Mouse (Mus musculus) midbrain, embryonic 16.5 days (tissue): ENCODE data around the gene Tmem98. TPM values are rescaled to one million over a fixed set of nuclear protein-coding genes. Genes with fewer than 3 reads are reported as not detected.
A peak's percentile ranks its signal among the peaks of the same experiment; 100 is the strongest.

Experiments
- ATAC-seq: fragments of 200-750 bp; cut with Nextera tagmentation; 2 replicates; pipeline ENCODE4 v1.8.0; 2017; ENCODE audit warnings: moderate TSS enrichment
- H3K27ac ChIP-seq: fragments of 300-500 bp; sonication (generic); 2 replicates; pipeline ENCODE4 v1.5.1; 2014; ENCODE audit warnings: mild to moderate bottlenecking, low read length, mixed read lengths
- H3K27me3 ChIP-seq: fragments of 300-500 bp; sonication (generic); 2 replicates; pipeline ENCODE4 v1.6.1; 2014; ENCODE audit warnings: low read depth, low read length, mixed read lengths; ENCODE audit not compliant: control insufficient read depth, insufficient read depth
- H3K36me3 ChIP-seq: fragments of 300-500 bp; sonication (generic); 2 replicates; pipeline ENCODE4 v1.6.1; 2014; ENCODE audit warnings: mild to moderate bottlenecking, low read length, moderate library complexity, mixed read lengths; ENCODE audit not compliant: control insufficient read depth, insufficient read depth
- H3K4me1 ChIP-seq: fragments of 300-500 bp; sonication (generic); 2 replicates; pipeline ENCODE4 v1.6.1; 2014; ENCODE audit warnings: mild to moderate bottlenecking, low read length, mixed read lengths; ENCODE audit not compliant: control insufficient read depth, insufficient read depth
- H3K4me2 ChIP-seq: fragments of 300-500 bp; sonication (generic); 2 replicates; pipeline ENCODE4 v1.6.1; 2014; ENCODE audit warnings: mild to moderate bottlenecking, low read length, mixed read lengths
- H3K4me3 ChIP-seq: fragments of 300-500 bp; sonication (generic); 2 replicates; pipeline ENCODE4 v1.5.1; 2014; ENCODE audit warnings: low read depth, mild to moderate bottlenecking, low read length, moderate library complexity, mixed read lengths
- H3K9ac ChIP-seq: fragments of 300-500 bp; sonication (generic); 2 replicates; pipeline ENCODE4 v1.6.1; 2014; ENCODE audit warnings: low read depth, low read length, mixed read lengths
- H3K9me3 ChIP-seq: fragments of 300-500 bp; sonication (generic); replicated peaks from 2 replicates; pipeline ENCODE4 v1.6.1; 2014; ENCODE audit warnings: mild to moderate bottlenecking, low read length, mixed read lengths; ENCODE audit not compliant: control insufficient read depth, poor library complexity, severe bottlenecking
- WGBS: fragments of 180-500 bp; shearing (Covaris S2); extraction: QIAGEN DNeasy Blood & Tissue Kit; methylation state at CpG from one replicate; pipeline ENCODE4 v1.1.7; 2014; 5-methylcytosine and 5-hydroxymethylcytosine counted together
- polyA plus RNA-seq: library from polyadenylated mRNA; unstranded; fragments of >200 nt; fragmentation: Nextera tagmentation; extraction: Ambion mirVana; gene quantifications from 2 replicates; pipeline ENCODE4 v1.2.1, GENCODE M21; 2015

The Tmem98 gene
- polyA plus RNA-seq, 1 experiment from 2014 or later: 18.6 TPM

GRCm38 (mm10) chr11:80835395-80835794 lies 25.4 kb downstream of the Tmem98 start:
- Histone ChIP-seq H3K9me3 (no peaks in the 10 kb centered on the region), H3K27me3 (no peaks in the 10 kb centered on the region), H3K9ac (no peak overlapping the region), H3K27ac (no peak overlapping the region), H3K4me1 (peaks cover 7% of the 10 kb centered on the region), H3K4me2 (no peak overlapping the region), H3K4me3 (no peak overlapping the region), H3K36me3 (no peaks in the 10 kb centered on the region)
- 76% methylated on average over 2 of the region's 2 CpGs for WGBS
- no peak for ATAC-seq

- no peak for ATAC-seq
- no peak overlapping the region for H3K27ac ChIP-seq
- WGBS: 82% methylated on average over 4 of the region's 4 CpGs
These were observed 25.9 kb downstream of the Tmem98 start for GRCm38 (mm10) chr11:80835841-80836240.

GRCm38 (mm10) chr11:80838724-80839123 lies 28.7 kb downstream of the Tmem98 start:
- WGBS: 62% methylated on average over 1 of the region's 1 CpGs

More at GRCm38 (mm10) chr11:80835841-80836240, 25.9 kb downstream of the Tmem98 start:
- Histone ChIP-seq H3K36me3 (no peaks in the 10 kb centered on the region), H3K9me3 (no peaks in the 10 kb centered on the region), H3K27me3 (no peaks in the 10 kb centered on the region), H3K4me2 (no peak overlapping the region), H3K4me3 (no peak overlapping the region), H3K4me1 (peaks cover 7% of the 10 kb centered on the region), H3K9ac (no peak overlapping the region)

GRCm38 (mm10) chr11:80843435-80843834 lies 33.5 kb downstream of the Tmem98 start:
- H3K4me2 ChIP-seq: no peak overlapping the region
- H3K9me3 ChIP-seq: no peaks in the 10 kb centered on the region
- H3K9ac ChIP-seq: no peak overlapping the region
- WGBS: 87% methylated on average over 2 of the region's 2 CpGs
- no peaks in the 10 kb centered on the region for H3K27me3 ChIP-seq
- no peak overlapping the region for H3K27ac ChIP-seq
- H3K36me3 ChIP-seq: no peaks in the 10 kb centered on the region
- no peak for ATAC-seq
- H3K4me3 ChIP-seq: no peak overlapping the region
- H3K4me1 ChIP-seq: no peaks in the 10 kb centered on the region

More at GRCm38 (mm10) chr11:80838724-80839123, 28.7 kb downstream of the Tmem98 start:
- ATAC-seq: no peak
- Histone ChIP-seq H3K9ac (no peak overlapping the region), H3K36me3 (no peaks in the 10 kb centered on the region), H3K9me3 (no peaks in the 10 kb centered on the region), H3K27me3 (no peaks in the 10 kb centered on the region), H3K27ac (no peak overlapping the region), H3K4me3 (no peak overlapping the region), H3K4me2 (no peak overlapping the region), H3K4me1 (no peaks in the 10 kb centered on the region)

GRCm38 (mm10) chr11:80845486-80845885 lies 35.5 kb downstream of the Tmem98 start:
- H3K9me3 ChIP-seq: no peaks in the 10 kb centered on the region
- WGBS: 60% methylated on average over 7 of the region's 7 CpGs

GRCm38 (mm10) chr11:80846115-80846514 lies 36.1 kb downstream of the Tmem98 start:
- no peak for ATAC-seq
- Histone ChIP-seq H3K4me2 (no peak overlapping the region), H3K4me3 (no peak overlapping the region), H3K9me3 (no peaks in the 10 kb centered on the region), H3K36me3 (no peaks in the 10 kb centered on the region), H3K27ac (no peak overlapping the region), H3K4me1 (no peaks in the 10 kb centered on the region), H3K9ac (no peak overlapping the region), H3K27me3 (no peaks in the 10 kb centered on the region)
- WGBS: 58% methylated on average over 3 of the region's 3 CpGs

More at GRCm38 (mm10) chr11:80845486-80845885, 35.5 kb downstream of the Tmem98 start:
- Histone ChIP-seq H3K27me3 (no peaks in the 10 kb centered on the region), H3K4me3 (no peak overlapping the region), H3K9ac (no peak overlapping the region), H3K27ac (no peak overlapping the region), H3K4me1 (no peaks in the 10 kb centered on the region), H3K4me2 (no peak overlapping the region), H3K36me3 (no peaks in the 10 kb centered on the region)
- no peak for ATAC-seq

- Histone ChIP-seq H3K9me3 (no peaks in the 10 kb centered on the region), H3K4me3 (no peak overlapping the region), H3K36me3 (no peaks in the 10 kb centered on the region), H3K4me2 (no peak overlapping the region), H3K4me1 (peaks cover 6% of the 10 kb centered on the region), H3K27me3 (no peaks in the 10 kb centered on the region), H3K9ac (no peak overlapping the region), H3K27ac (no peak overlapping the region)
- WGBS: 52% methylated on average over 5 of the region's 5 CpGs
- no peak for ATAC-seq
These were observed 38.2 kb downstream of the Tmem98 start for GRCm38 (mm10) chr11:80848131-80848530.

GRCm38 (mm10) chr11:80851859-80852258 lies 41.9 kb downstream of the Tmem98 start:
- Histone ChIP-seq H3K4me3 (no peak overlapping the region), H3K9ac (no peak overlapping the region), H3K36me3 (no peaks in the 10 kb centered on the region), H3K9me3 (no peaks in the 10 kb centered on the region), H3K27me3 (no peaks in the 10 kb centered on the region), H3K4me2 (no peak overlapping the region), H3K4me1 (peaks cover 11% of the 10 kb centered on the region), H3K27ac (no peak overlapping the region)
- 45% methylated on average over 5 of the region's 5 CpGs for WGBS
- ATAC-seq: no peak

- no peak overlapping the region for H3K4me3 ChIP-seq
- no peak overlapping the region for H3K9ac ChIP-seq
- H3K4me2 ChIP-seq: 0 out of 2 replicates have a peak overlapping the region, but pooled peaks have one; percentile 1
- H3K27ac ChIP-seq: 0 out of 2 replicates have a peak overlapping the region, but pooled peaks have one; percentile 10
- H3K9me3 ChIP-seq: no peaks in the 10 kb centered on the region
- ATAC-seq: peak; percentile 45; the same call in 1 of the 2 replicates
- 41% methylated on average over 3 of the region's 3 CpGs for WGBS
- no peaks in the 10 kb centered on the region for H3K36me3 ChIP-seq
- H3K4me1 ChIP-seq: peaks cover 11% of the 10 kb centered on the region
- no peaks in the 10 kb centered on the region for H3K27me3 ChIP-seq
These were observed 43.0 kb downstream of the Tmem98 start for GRCm38 (mm10) chr11:80853014-80853413.
